Mouse (Mus musculus): ENCODE data around the gene Dgcr6. TPM values are rescaled to one million over a fixed set of nuclear protein-coding genes. Genes with fewer than 3 reads are reported as not detected.

Gene Dgcr6
- polyA plus RNA-seq, 2 experiments = 69.0 to 110 TPM

- H3K27ac ChIP-seq (replicated peaks; ENCODE audit: low read depth, low read length) = no peak overlapping the region
- H3K27me3 ChIP-seq (ENCODE audit: control insufficient read depth, insufficient read depth, low read length) = no peaks in the 10 kb centered on the region
- ATAC-seq (ENCODE audit: low FRiP score, low read depth) (no peak), DNase-seq (ENCODE audit: low spot score) (no peak)
- H3K36me3 ChIP-seq (ENCODE audit: control insufficient read depth, insufficient read depth, low read length) = no peaks in the 10 kb centered on the region
- no peak overlapping the region for H3K4me3 ChIP-seq (replicated peaks; ENCODE audit: low read length)
- no peak overlapping the region for H3K4me2 ChIP-seq (replicated peaks; ENCODE audit: low read depth, low read length, severe bottlenecking)
- no peak overlapping the region for H3K9ac ChIP-seq (ENCODE audit: low read depth, low read length, severe bottlenecking)
- H3K4me1 ChIP-seq (ENCODE audit: control insufficient read depth, insufficient read depth, low read length) = 0 out of 2 replicates have a peak, but pooled peaks cover 2% of the 10 kb centered on the region
- TF ChIP-seq POLR2A (IDR thresholded peaks at IDR 0.05; ENCODE audit: borderline replicate concordance, extremely low read depth, insufficient read depth, insufficient read length) = no peak
- 70% methylated on average over 4 of the region's 4 CpGs for WGBS
- no peaks in the 10 kb centered on the region for H3K9me3 ChIP-seq (ENCODE audit: control insufficient read depth, low read length)
Observed at GRCm38 (mm10) chr16:18116467-18116866, 63.8 kb downstream of the Dgcr6 start.

DNA sequence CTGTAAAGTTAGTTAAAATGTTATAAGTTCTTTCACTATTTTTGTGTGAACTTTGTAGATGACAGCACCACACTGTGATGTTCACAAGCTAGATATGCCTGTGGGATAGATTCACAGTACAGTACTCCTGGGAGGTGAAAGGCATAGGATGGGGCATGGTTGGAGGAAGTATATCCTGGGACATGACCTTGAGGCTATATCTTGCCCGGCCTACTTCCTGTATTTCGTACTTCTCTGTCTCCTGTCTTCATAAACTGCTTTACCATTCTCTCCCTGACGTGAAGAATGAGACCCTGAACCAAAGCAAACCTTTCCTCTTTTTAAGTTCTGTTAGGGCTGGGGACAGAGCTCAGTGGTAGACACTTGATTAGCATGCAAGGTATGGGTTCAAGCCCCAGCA, 65.6 kb downstream of the Dgcr6 start:
- ATAC-seq (ENCODE audit: low FRiP score, low read depth) (no peak), DNase-seq (ENCODE audit: low spot score) (no peak)
- Histone ChIP-seq H3K4me3 (replicated peaks; ENCODE audit: low read length) (no peak overlapping the region), H3K27me3 (ENCODE audit: control insufficient read depth, insufficient read depth, low read length) (no peaks in the 10 kb centered on the region), H3K27ac (replicated peaks; ENCODE audit: low read depth, low read length) (no peak overlapping the region), H3K36me3 (ENCODE audit: control insufficient read depth, insufficient read depth, low read length) (no peaks in the 10 kb centered on the region), H3K4me2 (replicated peaks; ENCODE audit: low read depth, low read length, severe bottlenecking) (no peak overlapping the region), H3K9ac (ENCODE audit: low read depth, low read length, severe bottlenecking) (no peak overlapping the region), H3K4me1 (ENCODE audit: control insufficient read depth, insufficient read depth, low read length) (no peaks in the 10 kb centered on the region), H3K9me3 (ENCODE audit: control insufficient read depth, low read length) (no peaks in the 10 kb centered on the region)
- 82% methylated on average over 3 of the region's 3 CpGs for whole genome bisulfite sequencing
- no peak for TF ChIP-seq POLR2A (IDR thresholded peaks at IDR 0.05; ENCODE audit: borderline replicate concordance, extremely low read depth, insufficient read depth, insufficient read length)

DNA sequence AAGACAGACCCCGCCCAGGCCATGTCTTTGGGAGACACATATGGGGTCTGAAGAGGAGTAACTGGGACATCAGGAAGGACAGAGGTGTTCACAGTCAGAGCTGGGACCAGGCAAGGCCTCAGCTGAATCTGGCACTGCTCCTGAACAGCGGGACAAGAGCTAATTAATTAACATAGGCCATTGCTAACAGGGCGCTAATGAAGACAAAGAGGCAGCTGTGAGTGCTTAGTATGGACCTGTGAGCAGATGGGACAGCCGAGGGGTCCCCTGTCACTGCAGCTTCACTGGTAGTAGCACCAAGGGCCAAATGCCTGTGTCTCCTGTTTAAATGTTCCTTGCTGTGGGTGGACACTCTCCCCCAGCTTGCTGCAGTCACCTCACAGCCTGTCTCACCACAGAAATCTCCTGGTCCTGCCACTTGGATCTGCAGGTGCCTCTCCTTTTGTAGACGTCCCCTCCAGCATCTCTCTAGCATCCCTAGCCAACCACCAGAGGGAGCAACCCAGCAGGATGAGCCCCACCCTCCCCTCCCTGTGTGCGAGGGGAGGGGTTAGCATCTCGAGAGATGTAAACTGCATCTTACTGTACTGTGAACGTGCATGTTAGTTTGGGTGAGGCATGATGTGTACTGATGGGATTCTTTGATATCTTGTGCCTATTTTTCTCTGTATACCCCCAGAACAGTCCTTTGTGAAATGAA, 66.5 kb downstream of the Dgcr6 start:
- no peak overlapping the region for H3K9ac ChIP-seq (ENCODE audit: low read depth, low read length, severe bottlenecking)
- no peak overlapping the region for H3K4me2 ChIP-seq (replicated peaks; ENCODE audit: low read depth, low read length, severe bottlenecking)
- peak; percentile 63 for DNase-seq (ENCODE audit: low spot score)
- no peak; the same call in 1 of the 2 replicates for ATAC-seq (ENCODE audit: low FRiP score, low read depth)
- no peaks in the 10 kb centered on the region for H3K4me1 ChIP-seq (ENCODE audit: control insufficient read depth, insufficient read depth, low read length)
- H3K4me3 ChIP-seq (replicated peaks; ENCODE audit: low read length) = no peak overlapping the region
- no peaks in the 10 kb centered on the region for H3K27me3 ChIP-seq (ENCODE audit: control insufficient read depth, insufficient read depth, low read length)
- H3K27ac ChIP-seq (replicated peaks; ENCODE audit: low read depth, low read length) = no peak overlapping the region
- H3K36me3 ChIP-seq (ENCODE audit: control insufficient read depth, insufficient read depth, low read length) = no peaks in the 10 kb centered on the region
- no peak for TF ChIP-seq POLR2A (IDR thresholded peaks at IDR 0.05; ENCODE audit: borderline replicate concordance, extremely low read depth, insufficient read depth, insufficient read length)
- 17% methylated on average over 8 of the region's 8 CpGs for WGBS
- H3K9me3 ChIP-seq (ENCODE audit: control insufficient read depth, low read length) = no peaks in the 10 kb centered on the region

Other genes starting within 250 kb of the Dgcr6 start
- 0.49 and 0.58 TPM in 2 replicates for gene B830017H08Rik, start 219.7 kb upstream of the Dgcr6 start, polyA plus RNA-seq (2012; rRNA removed)
- 0.17 and 0.69 TPM in 2 replicates for gene B830017H08Rik, start 219.7 kb upstream of the Dgcr6 start, polyA plus RNA-seq (2014; fragmentation: Nextera tagmentation; extraction: Ambion mirVana)
- gene Car15, start 214.5 kb upstream of the Dgcr6 start, polyA plus RNA-seq (2012; rRNA removed) = 8.6 and 11.5 TPM in 2 replicates
- 3.2 and 3.4 TPM in 2 replicates for gene Car15, start 214.5 kb upstream of the Dgcr6 start, polyA plus RNA-seq (2014; fragmentation: Nextera tagmentation; extraction: Ambion mirVana)
- 1.9 and 2.1 TPM in 2 replicates for gene Gm20518, start 161.2 kb upstream of the Dgcr6 start, polyA plus RNA-seq (2012; rRNA removed)
- gene Gm20518, start 161.2 kb upstream of the Dgcr6 start, polyA plus RNA-seq (2014; fragmentation: Nextera tagmentation; extraction: Ambion mirVana) = 0.22 and 0.26 TPM in 2 replicates
- 0.01 and 0.04 TPM in 2 replicates for gene Tssk1, start 158.6 kb upstream of the Dgcr6 start, polyA plus RNA-seq (2012; rRNA removed)
- gene Tssk1, start 158.6 kb upstream of the Dgcr6 start, polyA plus RNA-seq (2014; fragmentation: Nextera tagmentation; extraction: Ambion mirVana) = 0.07 TPM in 1 of 2 replicates, not detected in the other
- 116 and 185 TPM in 2 replicates for gene Dgcr2, start 154.3 kb upstream of the Dgcr6 start, polyA plus RNA-seq (2012; rRNA removed)
- gene Dgcr2, start 154.3 kb upstream of the Dgcr6 start, polyA plus RNA-seq (2014; fragmentation: Nextera tagmentation; extraction: Ambion mirVana) = 90.2 and 95.8 TPM in 2 replicates
- gene Tssk2, start 154.2 kb upstream of the Dgcr6 start, polyA plus RNA-seq (2012; rRNA removed) = not detected in 2 replicates
- 0.14 TPM in 1 of 2 replicates, not detected in the other for gene Tssk2, start 154.2 kb upstream of the Dgcr6 start, polyA plus RNA-seq (2014; fragmentation: Nextera tagmentation; extraction: Ambion mirVana)
- gene Ess2, start 141.5 kb upstream of the Dgcr6 start, polyA plus RNA-seq (2012; rRNA removed) = 38.7 and 42.2 TPM in 2 replicates
- gene Ess2, start 141.5 kb upstream of the Dgcr6 start, polyA plus RNA-seq (2014; fragmentation: Nextera tagmentation; extraction: Ambion mirVana) = 33.1 and 33.5 TPM in 2 replicates
- 0.10 TPM in 1 of 2 replicates, not detected in the other for gene Gsc2, start 137.8 kb upstream of the Dgcr6 start, polyA plus RNA-seq (2012; rRNA removed)
- gene Gsc2, start 137.8 kb upstream of the Dgcr6 start, polyA plus RNA-seq (2014; fragmentation: Nextera tagmentation; extraction: Ambion mirVana) = not detected in 2 replicates
- gene Slc25a1, start 124.6 kb upstream of the Dgcr6 start, polyA plus RNA-seq (2012; rRNA removed) = 55.0 and 68.0 TPM in 2 replicates
- 70.4 and 73.9 TPM in 2 replicates for gene Slc25a1, start 124.6 kb upstream of the Dgcr6 start, polyA plus RNA-seq (2014; fragmentation: Nextera tagmentation; extraction: Ambion mirVana)
- not detected in 2 replicates for gene Vpreb2, start 72.4 kb upstream of the Dgcr6 start, polyA plus RNA-seq (2012; rRNA removed)
- gene Vpreb2, start 72.4 kb upstream of the Dgcr6 start, polyA plus RNA-seq (2014; fragmentation: Nextera tagmentation; extraction: Ambion mirVana) = not detected in 2 replicates
- gene Prodh, start 37.3 kb downstream of the Dgcr6 start, polyA plus RNA-seq (2012; rRNA removed) = 19.6 and 20.6 TPM in 2 replicates
- 8.9 and 10.2 TPM in 2 replicates for gene Prodh, start 37.3 kb downstream of the Dgcr6 start, polyA plus RNA-seq (2014; fragmentation: Nextera tagmentation; extraction: Ambion mirVana)
- 17.3 and 25.0 TPM in 2 replicates for gene Rtn4r, start 74.8 kb downstream of the Dgcr6 start, polyA plus RNA-seq (2012; rRNA removed)
- 7.6 and 8.7 TPM in 2 replicates for gene Rtn4r, start 74.8 kb downstream of the Dgcr6 start, polyA plus RNA-seq (2014; fragmentation: Nextera tagmentation; extraction: Ambion mirVana)
- gene Ccdc188, start 165.0 kb downstream of the Dgcr6 start, polyA plus RNA-seq (2012; rRNA removed) = not detected in 2 replicates
- not detected in 2 replicates for gene Ccdc188, start 165.0 kb downstream of the Dgcr6 start, polyA plus RNA-seq (2014; fragmentation: Nextera tagmentation; extraction: Ambion mirVana)
- 68.2 and 103 TPM in 2 replicates for gene Zdhhc8, start 182.3 kb downstream of the Dgcr6 start, polyA plus RNA-seq (2012; rRNA removed)
- gene Zdhhc8, start 182.3 kb downstream of the Dgcr6 start, polyA plus RNA-seq (2014; fragmentation: Nextera tagmentation; extraction: Ambion mirVana) = 23.1 and 25.3 TPM in 2 replicates
- gene Trmt2a, start 195.8 kb downstream of the Dgcr6 start, polyA plus RNA-seq (2012; rRNA removed) = 108 and 117 TPM in 2 replicates
- 83.6 and 87.2 TPM in 2 replicates for gene Trmt2a, start 195.8 kb downstream of the Dgcr6 start, polyA plus RNA-seq (2014; fragmentation: Nextera tagmentation; extraction: Ambion mirVana)
- gene Ranbp1, start 195.9 kb downstream of the Dgcr6 start, polyA plus RNA-seq (2012; rRNA removed) = 164 and 276 TPM in 2 replicates
- 524 and 542 TPM in 2 replicates for gene Ranbp1, start 195.9 kb downstream of the Dgcr6 start, polyA plus RNA-seq (2014; fragmentation: Nextera tagmentation; extraction: Ambion mirVana)
- 0.53 TPM in 1 of 2 replicates, not detected in the other for gene Gm49776, start 205.5 kb downstream of the Dgcr6 start, polyA plus RNA-seq (2012; rRNA removed)
- 3.4 TPM in 1 of 2 replicates, not detected in the other for gene Gm49776, start 205.5 kb downstream of the Dgcr6 start, polyA plus RNA-seq (2014; fragmentation: Nextera tagmentation; extraction: Ambion mirVana)
- gene Dgcr8, start 236.4 kb downstream of the Dgcr6 start, polyA plus RNA-seq (2012; rRNA removed) = 79.7 and 82.6 TPM in 2 replicates
- 35.0 and 39.1 TPM in 2 replicates for gene Dgcr8, start 236.4 kb downstream of the Dgcr6 start, polyA plus RNA-seq (2014; fragmentation: Nextera tagmentation; extraction: Ambion mirVana)

Measured in limb, embryonic 14.5 days (tissue).